Mouse (Mus musculus): ENCODE measurements at regions not wholly inside any gene's neighbourhood (a gene's known extent, or its start where the extent isn't known, plus 50 kb on each side); places are given as distances from the start of the nearest gene placed in this dataset.

DNA sequence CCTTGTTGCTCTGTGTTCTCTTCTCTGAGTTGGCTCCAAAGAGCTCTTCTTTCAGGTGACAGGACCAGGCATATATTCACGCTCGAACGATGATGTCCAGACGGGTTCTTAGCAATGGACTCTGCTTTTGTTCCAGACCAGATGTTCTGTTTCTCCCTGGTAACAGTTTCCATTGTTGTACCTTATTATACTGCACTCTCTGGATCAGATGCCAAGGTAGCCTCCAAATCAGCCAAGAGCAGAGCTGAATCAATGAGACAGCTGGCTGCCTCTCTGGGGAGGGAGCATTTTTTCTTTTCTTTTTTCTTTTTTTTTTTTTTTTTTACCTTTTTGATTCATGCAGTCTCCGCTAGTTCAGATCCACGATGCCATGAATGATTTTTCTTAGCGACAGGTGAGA, 50.9 kb upstream of the Nxph1 start:
- no peak for DNase-seq (ENCODE audit: low read depth, low spot score)
- Histone ChIP-seq H3K9ac (ENCODE audit: control insufficient read depth, low read depth, low read length, poor library complexity, severe bottlenecking) (no peak overlapping the region), H3K9me3 (replicated peaks; ENCODE audit: insufficient read depth, low read length) (no peaks in the 10 kb centered on the region), H3K36me3 (ENCODE audit: control insufficient read depth in 1 of 2, insufficient read depth in 2 of 2, low read length in 2 of 2) (no peaks in the 10 kb centered on the region), H3K4me3 (ENCODE audit: control insufficient read depth in 1 of 2, insufficient read depth in 1 of 2, low read depth in 2 of 2, low read length in 2 of 2) (no peak overlapping the region), H3K4me1 (ENCODE audit: control insufficient read depth in 1 of 2, insufficient read depth in 2 of 2, low read length in 2 of 2) (no peaks in the 10 kb centered on the region), H3K27me3 (ENCODE audit: control insufficient read depth in 1 of 2, insufficient read depth in 2 of 2, low read length in 2 of 2) (no peaks in the 10 kb centered on the region; a peak in 1 of 4 replicates), H3K27ac (ENCODE audit: control insufficient read depth, low read depth, low read length) (no peak overlapping the region), H3K79me2 (ENCODE audit: control insufficient read depth, insufficient read depth, low read length, poor library complexity) (no peaks in the 10 kb centered on the region)
- TF ChIP-seq MAFK (IDR thresholded peaks at IDR 0.05; ENCODE audit: borderline replicate concordance, low read depth, low read length) (no peak), TAL1 (IDR thresholded peaks at IDR 0.05; ENCODE audit: low read length) (no peak), ETS1 (IDR thresholded peaks at IDR 0.05; ENCODE audit: low read depth, low read length) (no peak), KAT2A (conservative IDR thresholded peaks at IDR 0.05; ENCODE audit: low read depth, low read length) (no peak), MAZ (IDR thresholded peaks at IDR 0.05; ENCODE audit: low read depth, low read length) (no peak), ZC3H11A (IDR thresholded peaks at IDR 0.05; ENCODE audit: low read depth, low read length) (no peak), POLR2AphosphoS5 (IDR thresholded peaks at IDR 0.05; ENCODE audit: borderline replicate concordance, low read depth, low read length) (no peak), EP300 (IDR thresholded peaks at IDR 0.05; ENCODE audit: low read depth in 1 of 2, low read length in 2 of 2) (no peak), GATA1 (IDR thresholded peaks at IDR 0.05; ENCODE audit: low read depth, low read length) (no peak)

DNA sequence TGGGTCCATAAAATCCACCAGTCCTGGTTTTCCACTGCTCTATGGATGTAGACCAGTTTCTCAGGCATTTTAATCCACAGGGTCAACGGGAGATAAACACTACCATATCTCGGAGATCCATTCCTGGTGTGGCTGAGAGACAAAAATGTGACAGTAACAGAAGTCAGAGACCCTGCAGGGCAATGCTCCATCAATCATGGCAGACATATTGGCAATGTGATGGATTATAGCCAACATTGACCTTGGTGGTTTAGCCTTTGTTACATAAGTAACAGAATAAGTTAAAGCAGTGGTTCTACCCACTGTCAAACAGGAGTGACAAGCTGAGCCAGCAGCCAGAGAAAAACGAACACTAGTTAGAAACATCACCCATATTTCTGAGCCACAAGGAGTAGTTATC, 50.0 kb upstream of the Nxph1 start:
- H3K9ac ChIP-seq (ENCODE audit: control insufficient read depth, low read depth, low read length, poor library complexity, severe bottlenecking) = no peak overlapping the region
- no peaks in the 10 kb centered on the region for H3K4me1 ChIP-seq (ENCODE audit: control insufficient read depth in 1 of 2, insufficient read depth in 2 of 2, low read length in 2 of 2)
- H3K79me2 ChIP-seq (ENCODE audit: control insufficient read depth, insufficient read depth, low read length, poor library complexity) = no peaks in the 10 kb centered on the region
- H3K9me3 ChIP-seq (replicated peaks; ENCODE audit: insufficient read depth, low read length) = no peaks in the 10 kb centered on the region
- H3K36me3 ChIP-seq (ENCODE audit: control insufficient read depth in 1 of 2, insufficient read depth in 2 of 2, low read length in 2 of 2) = no peaks in the 10 kb centered on the region
- H3K27me3 ChIP-seq (ENCODE audit: control insufficient read depth in 1 of 2, insufficient read depth in 2 of 2, low read length in 2 of 2) = no peaks in the 10 kb centered on the region; a peak in 1 of 4 replicates
- DNase-seq (ENCODE audit: low read depth, low spot score) = no peak
- H3K4me3 ChIP-seq (ENCODE audit: control insufficient read depth in 1 of 2, insufficient read depth in 1 of 2, low read depth in 2 of 2, low read length in 2 of 2) = no peak overlapping the region
- no peak overlapping the region for H3K27ac ChIP-seq (ENCODE audit: control insufficient read depth, low read depth, low read length)
- TF ChIP-seq TCF12 (IDR thresholded peaks at IDR 0.05; ENCODE audit: low read depth, low read length) (no peak), ZC3H11A (IDR thresholded peaks at IDR 0.05; ENCODE audit: low read depth, low read length) (no peak), POLR2AphosphoS2 (IDR thresholded peaks at IDR 0.05; ENCODE audit: low read length) (no peak), MXI1 (IDR thresholded peaks at IDR 0.05; ENCODE audit: low read depth, low read length) (no peak), ETS1 (IDR thresholded peaks at IDR 0.05; ENCODE audit: low read depth, low read length) (no peak), MEF2A (IDR thresholded peaks at IDR 0.05; ENCODE audit: extremely low read depth, insufficient replicate concordance, low read depth, low read length, poor library complexity, severe bottlenecking) (no peak), RCOR1 (IDR thresholded peaks at IDR 0.05; ENCODE audit: low read depth, low read length) (no peak), MYB (IDR thresholded peaks at IDR 0.05; ENCODE audit: low read depth, low read length) (no peak), JUND (IDR thresholded peaks at IDR 0.05; ENCODE audit: low read depth, low read length) (no peak), TBP (IDR thresholded peaks at IDR 0.05; ENCODE audit: low read depth, low read length) (no peak), NRF1 (IDR thresholded peaks at IDR 0.05; ENCODE audit: insufficient read depth, low read depth, low read length, poor library complexity, severe bottlenecking) (no peak)

Data from MEL (cell line).